Mouse (Mus musculus): Measurements from ENCODE around the gene Fam213b.

- TF ChIP-seq CTCF (IDR thresholded peaks at IDR 0.05; ENCODE audit: extremely low read depth, insufficient read depth, insufficient read length, insufficient replicate concordance) (no peak), POLR2A (IDR thresholded peaks at IDR 0.05; ENCODE audit: low read depth, low read length) (peak; percentile 27)
Observed at GRCm38 (mm10) chr4:154898506-154899446, at the start of gene Fam213b.
